Mouse (Mus musculus) thymus, adult 18-20 months (tissue): ENCODE measurements around the gene Grm8.
A peak's percentile ranks its signal among the peaks of the same experiment; 100 is the strongest.

Experiments
- DNase-seq, 2 experiments: peaks; one replicate each; pipeline ENCODE4 v3.0.0; 2022; ENCODE audit warnings: mixed read lengths in 2 of 2

Grm8 gene

DNA sequence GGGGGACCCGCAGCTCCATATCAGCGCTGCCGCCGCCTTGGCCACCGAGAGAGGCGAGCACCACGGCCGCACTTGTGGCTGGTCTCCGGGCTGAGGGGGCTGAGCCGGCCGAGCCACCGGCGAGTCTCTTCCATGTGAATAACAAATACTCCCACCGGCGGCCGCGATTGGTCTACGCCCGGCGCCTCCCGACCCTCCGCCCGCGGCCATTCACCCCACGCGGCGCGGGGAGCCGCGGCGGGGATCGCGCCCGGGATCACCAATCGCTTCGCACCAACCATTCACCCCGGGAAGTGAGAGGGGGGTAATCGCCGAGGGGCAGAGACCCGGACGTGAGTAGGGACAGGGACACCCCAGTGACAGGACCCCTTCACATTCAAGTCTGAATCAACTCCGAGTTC is at the start of gene Grm8:
Gene Grm8, minus strand, starts transcription at position 178 of the 401 bp plus-strand sequence.
- DNase-seq, result no peak

DNA sequence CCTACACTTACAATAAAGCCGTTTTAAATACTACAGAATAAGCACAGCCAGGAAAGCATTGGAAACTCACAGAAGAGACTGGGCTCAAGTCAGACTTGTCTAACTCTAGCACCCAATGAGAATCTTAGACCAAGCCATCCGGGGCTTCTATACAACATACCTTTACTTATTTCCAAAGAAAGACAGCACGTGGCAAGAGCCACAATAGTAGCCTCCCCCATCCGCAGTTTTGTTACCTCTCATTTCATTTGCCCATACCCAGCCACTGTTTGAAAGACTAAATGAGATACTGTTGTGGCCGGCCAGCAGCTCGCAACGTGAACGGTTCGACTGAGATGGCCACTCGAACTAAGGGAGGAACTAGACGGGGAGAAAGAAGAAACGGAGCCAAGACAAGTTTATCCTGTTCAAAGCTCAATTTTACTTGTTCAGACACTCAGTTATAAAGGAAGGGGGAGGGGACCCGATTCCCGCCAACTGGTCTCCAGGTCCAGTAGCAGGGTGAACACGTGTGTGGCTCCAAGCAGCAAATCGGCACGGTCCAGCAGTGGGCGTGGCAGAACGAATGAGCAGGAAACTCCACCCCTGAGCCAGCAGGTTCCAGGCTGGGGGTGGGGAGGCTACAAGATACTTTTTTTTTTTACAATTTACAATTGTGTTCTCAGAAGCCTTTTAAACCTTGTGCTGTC is 35.0 kb upstream of the Grm8 start:
- no peak for DNase-seq

DNA sequence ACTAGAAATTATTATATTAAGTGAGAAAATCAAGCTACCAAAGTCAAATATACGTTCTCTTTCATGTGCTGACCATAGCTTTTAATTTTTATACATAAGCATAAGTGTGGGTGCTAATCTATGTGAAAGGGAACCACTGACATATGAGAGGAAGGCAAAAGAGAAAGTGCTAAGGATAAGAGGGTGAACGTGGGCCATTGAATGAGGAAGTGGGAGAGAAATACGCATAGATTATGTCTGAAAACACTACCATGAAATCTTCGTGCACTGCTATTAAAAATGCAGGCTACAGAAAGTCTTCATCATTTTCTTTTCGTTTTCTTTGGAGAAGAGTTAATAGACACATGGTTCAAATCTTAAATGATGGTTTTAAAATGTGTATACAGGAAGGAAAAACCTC is 25.4 kb upstream of the Grm8 start:
- no peak for DNase-seq

- DNase-seq, result no peak
Observed at GRCm38 (mm10) chr6:28146445-28146844, 11.5 kb upstream of the Grm8 start.

DNA sequence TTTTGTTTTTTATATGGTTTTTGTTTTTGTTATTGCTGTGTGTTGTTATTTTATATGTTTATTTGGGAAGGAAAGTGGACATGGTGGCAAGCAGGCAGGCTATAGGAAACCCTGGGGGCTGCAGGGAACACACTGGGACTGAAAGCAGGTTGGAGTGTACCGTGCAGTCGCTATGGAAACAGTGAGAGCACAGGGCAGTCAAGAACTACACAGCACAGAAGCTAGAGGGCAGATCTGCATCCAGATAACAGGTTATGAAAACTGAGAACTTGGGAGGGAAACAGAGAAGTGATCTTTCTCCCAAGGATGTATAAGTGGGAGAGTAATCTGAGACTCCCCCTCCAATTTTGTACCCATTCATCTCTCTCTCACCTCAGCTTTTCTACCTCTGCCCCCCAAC is 7.4 kb upstream of the Grm8 start:
- no peak for DNase-seq

GRCm38 (mm10) chr6:28135411-28136233 is 644 bp upstream of the Grm8 start:
- peak; percentile 22 to 55 for DNase-seq

- no peak for DNase-seq
Observed at GRCm38 (mm10) chr6:28134251-28134801, 652 bp downstream of the Grm8 start.

DNA sequence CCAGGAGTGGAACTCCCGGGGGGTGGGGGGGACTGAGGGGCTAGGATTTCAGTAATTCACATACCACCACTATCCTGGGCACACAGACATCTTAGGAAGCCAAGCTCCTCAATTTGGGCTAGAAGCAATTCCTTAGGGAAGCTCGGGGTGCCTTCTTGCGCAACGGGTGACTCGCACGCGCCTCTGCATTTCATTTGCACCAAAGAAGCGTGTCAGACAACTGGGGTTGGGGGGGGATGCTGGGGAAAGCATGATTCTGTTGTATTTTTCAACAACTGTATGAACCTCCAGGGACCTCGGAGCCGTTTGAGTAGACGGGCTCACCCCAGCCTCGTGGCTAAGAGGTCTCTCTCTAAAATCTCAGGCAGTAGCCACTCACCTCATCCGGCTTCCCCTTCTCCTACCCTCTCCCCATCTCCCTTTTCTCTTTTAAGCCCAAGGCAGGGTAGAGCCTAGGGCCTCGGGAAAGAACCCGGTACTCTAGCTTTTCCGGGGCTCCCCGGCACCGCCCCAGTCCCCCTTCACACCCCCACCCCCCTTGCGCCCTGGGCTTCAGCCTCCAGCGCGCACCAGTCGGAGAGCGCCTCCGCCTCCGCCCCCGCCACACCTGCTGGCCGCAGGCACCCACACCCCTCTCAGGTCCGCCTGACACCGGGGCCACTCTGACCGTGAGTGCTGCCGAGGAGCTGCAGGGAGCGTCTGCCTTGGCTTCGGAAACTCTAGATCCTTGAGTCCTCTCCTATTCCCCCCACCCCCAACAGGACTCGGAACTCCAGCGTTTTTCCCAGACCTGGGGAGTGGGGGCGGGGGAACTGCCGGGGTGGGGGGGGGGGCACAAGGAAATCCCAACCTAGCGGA is 1.5 kb downstream of the Grm8 start:
- DNase-seq, result no peak

DNA sequence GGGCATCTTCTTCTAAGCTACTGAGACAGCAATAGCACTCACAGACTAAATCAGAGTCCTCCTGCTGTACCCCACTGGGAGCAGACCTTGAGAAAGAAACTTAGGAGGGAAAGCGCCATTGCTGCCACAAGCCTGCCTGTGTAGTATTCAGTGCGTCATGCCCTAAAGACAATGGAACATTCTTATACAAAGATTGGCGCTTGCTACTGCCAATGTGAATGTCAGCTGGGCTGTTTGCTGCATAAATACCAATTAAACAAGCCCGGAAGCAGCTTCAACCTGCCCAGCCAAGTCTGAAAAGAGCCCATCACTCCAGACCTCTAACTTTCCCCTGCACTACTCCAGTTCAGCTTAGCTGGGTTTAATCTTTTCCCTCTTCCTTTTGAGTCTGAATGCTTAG is 2.9 kb downstream of the Grm8 start:
- no peak for DNase-seq

DNA sequence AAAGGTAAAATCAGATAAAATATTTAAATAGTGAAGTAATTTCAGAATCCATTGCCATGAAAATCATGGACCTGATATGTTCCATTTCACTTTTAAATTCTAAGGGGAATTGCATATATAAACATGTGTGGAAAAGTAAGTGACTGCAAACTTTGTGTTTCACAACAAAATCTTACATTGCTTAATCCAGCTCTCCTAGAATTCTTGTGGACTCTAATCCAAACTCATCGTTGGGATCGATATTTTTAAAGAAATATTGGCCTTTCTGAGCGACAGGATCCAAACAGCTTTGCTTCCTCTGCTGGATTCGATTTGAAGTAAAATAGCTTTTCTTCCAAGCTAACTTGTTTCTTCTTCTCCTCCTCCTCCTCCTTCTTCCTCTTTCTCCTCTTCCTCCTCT is 6.1 kb downstream of the Grm8 start:
- DNase-seq, result no peak

DNA sequence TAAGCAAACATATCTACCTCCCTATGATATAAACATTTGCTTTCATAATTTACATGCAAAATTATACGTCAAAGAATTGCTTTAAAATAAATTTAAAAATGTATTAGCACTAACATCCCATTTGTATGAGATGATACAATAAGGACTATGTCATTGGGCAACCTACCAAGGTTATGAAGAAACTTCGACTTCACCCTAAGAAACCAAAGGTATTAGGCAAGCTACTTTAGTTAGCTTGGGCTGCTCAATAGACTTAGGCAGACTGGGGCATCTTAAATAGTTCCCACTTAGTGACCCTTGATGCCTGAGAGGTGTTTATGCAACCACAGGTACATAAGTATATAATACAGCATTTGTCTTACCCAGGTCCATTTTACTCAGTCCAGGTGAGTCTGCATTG is 19.5 kb downstream of the Grm8 start:
- DNase-seq, result no peak

GRCm38 (mm10) chr6:28114916-28115315 is 20.1 kb downstream of the Grm8 start:
- no peak for DNase-seq

GRCm38 (mm10) chr6:28111551-28111950 is 23.4 kb downstream of the Grm8 start:
- no peak for DNase-seq

- no peak for DNase-seq
Observed at GRCm38 (mm10) chr6:28102608-28103316, 32.2 kb downstream of the Grm8 start.

- no peak for DNase-seq
Observed at GRCm38 (mm10) chr6:28100001-28100400, 35.0 kb downstream of the Grm8 start.

GRCm38 (mm10) chr6:28092511-28092910 is 42.5 kb downstream of the Grm8 start:
- DNase-seq, result no peak

DNA sequence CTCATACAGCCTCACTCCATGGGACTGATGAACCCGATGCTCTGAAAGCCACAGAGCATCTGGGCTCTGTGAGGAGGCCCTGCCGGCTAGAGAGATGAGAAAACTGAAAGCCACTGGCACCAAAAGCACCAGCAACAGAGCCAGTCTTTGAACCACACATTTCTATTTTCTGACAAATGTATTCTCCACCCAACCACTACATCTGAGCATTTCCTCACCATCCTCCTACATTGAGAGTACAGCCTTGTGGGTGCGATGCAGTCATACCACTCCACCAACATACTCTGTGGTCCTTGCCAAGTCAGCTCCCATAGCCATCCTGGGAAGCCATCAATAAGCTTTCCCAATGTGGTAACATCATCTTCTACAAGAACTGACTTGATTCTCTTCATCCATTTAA is 43.1 kb downstream of the Grm8 start:
- DNase-seq, result no peak

DNA sequence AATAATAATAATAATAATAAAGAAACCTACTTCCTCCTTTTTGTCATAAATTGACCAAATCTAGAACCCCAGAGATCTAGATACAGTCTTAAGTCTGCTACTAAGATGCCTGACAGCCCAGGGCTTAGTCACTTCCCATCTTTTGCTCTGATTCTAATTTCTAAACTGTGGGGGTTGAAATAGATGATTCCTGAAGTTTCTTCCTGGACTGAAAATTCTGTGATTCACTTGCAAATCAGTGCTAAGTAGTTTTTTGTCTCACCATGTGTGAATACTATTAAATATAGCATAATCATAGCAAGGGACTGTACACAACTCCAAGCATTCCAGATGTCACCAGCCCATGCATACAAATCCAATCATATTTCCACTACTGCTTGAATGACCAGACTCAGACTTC is 44.0 kb downstream of the Grm8 start:
- DNase-seq, result no peak

- DNase-seq, result no peak
Observed at GRCm38 (mm10) chr6:28075534-28075933, 59.4 kb downstream of the Grm8 start.

DNA sequence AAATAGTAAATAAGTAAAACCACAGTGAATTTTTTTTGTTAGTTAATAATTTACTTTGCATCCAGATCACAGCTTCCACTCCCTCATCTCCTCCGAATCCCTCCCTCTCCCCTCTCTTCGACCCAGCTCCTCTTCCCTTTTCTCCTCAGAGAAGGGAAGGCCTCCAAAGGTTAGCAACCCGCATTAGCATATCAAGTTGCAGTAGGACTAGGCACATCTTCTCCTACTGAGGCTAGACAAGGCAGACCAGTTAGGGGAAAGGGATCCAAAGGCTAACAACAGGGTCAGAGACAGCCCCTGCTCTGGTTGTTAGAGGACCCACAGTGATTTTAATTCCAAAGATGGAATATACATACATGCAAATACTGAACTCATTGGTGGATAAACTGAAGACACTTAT is 60.5 kb downstream of the Grm8 start:
- DNase-seq, result no peak

DNA sequence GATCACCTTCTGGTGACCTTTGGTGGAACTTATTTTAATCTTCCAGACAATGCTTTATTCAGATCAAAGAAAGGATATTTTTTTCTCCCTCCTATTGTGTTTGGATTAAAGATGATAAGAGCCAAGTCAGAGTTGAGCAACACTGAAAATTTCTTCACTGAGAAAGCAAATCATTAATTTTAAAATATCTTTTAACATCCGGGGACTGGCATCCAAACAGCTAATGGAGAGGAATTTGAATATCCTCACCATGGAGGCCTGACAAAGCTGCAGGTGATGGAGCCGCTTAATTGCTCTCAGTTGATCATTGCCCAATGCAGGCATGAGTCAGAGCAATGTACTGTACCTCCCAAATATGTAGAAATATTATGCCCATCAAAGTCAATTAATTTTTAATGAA is 83.0 kb downstream of the Grm8 start:
- DNase-seq, result no peak

- DNase-seq, result no peak
Observed at GRCm38 (mm10) chr6:28042339-28042738, 92.6 kb downstream of the Grm8 start.

- DNase-seq, result no peak
Observed at GRCm38 (mm10) chr6:28040815-28041214, 94.2 kb downstream of the Grm8 start.
